Mouse (Mus musculus) neural tube, embryonic 10.5 days (tissue): Measurements from ENCODE around the gene Gm5134.
A peak's percentile ranks its signal among the peaks of the same experiment; 100 is the strongest.
"Not testable (repeated sequence)": the region's sequence is repeated elsewhere in the genome, so short reads cannot be mapped to it uniquely, and the experiment has no call there.

Experiments used
- DNase-seq: peaks from one replicate; pipeline ENCODE4 v3.0.0-alpha.2; 2017; ENCODE audit warnings: low spot score; ENCODE audit errors: extremely low spot score

The Gm5134 gene

GRCm38 (mm10) chr10:75994531-75995210 lies 40.4 kb downstream of the Gm5134 start:
- DNase-seq = not testable (repeated sequence)

- no peak for DNase-seq
Measured at GRCm38 (mm10) chr10:75995463-75995862, 41.1 kb downstream of the Gm5134 start.

- no peak for DNase-seq
Measured at GRCm38 (mm10) chr10:75996315-75996714, 42.0 kb downstream of the Gm5134 start.

- DNase-seq = no peak
Measured at GRCm38 (mm10) chr10:76001160-76001559, 46.8 kb downstream of the Gm5134 start.

- DNase-seq = no peak
Measured at GRCm38 (mm10) chr10:76002101-76002521, 47.8 kb downstream of the Gm5134 start.

- no peak for DNase-seq
Measured at GRCm38 (mm10) chr10:76002615-76003014, 48.3 kb downstream of the Gm5134 start.

- DNase-seq = no peak
Measured at GRCm38 (mm10) chr10:76003221-76003620, 48.9 kb downstream of the Gm5134 start.

GRCm38 (mm10) chr10:76006385-76006784 lies 52.1 kb downstream of the Gm5134 start:
- DNase-seq = no peak

GRCm38 (mm10) chr10:76009812-76010211 lies 55.5 kb downstream of the Gm5134 start:
- DNase-seq = no peak

GRCm38 (mm10) chr10:76012922-76013321 lies 58.6 kb downstream of the Gm5134 start:
- DNase-seq = no peak

GRCm38 (mm10) chr10:76016886-76017285 lies 62.6 kb downstream of the Gm5134 start:
- no peak for DNase-seq

- no peak for DNase-seq
Measured at GRCm38 (mm10) chr10:76021728-76022127, 67.4 kb downstream of the Gm5134 start.

- no peak for DNase-seq
Measured at GRCm38 (mm10) chr10:76023921-76024320, 69.6 kb downstream of the Gm5134 start.

GRCm38 (mm10) chr10:76025470-76026190 lies 71.3 kb downstream of the Gm5134 start:
- DNase-seq = no peak

- DNase-seq = no peak
Measured at GRCm38 (mm10) chr10:76027127-76028015, 73.1 kb downstream of the Gm5134 start.

- DNase-seq = no peak
Measured at GRCm38 (mm10) chr10:76028016-76028366, 73.7 kb downstream of the Gm5134 start.

GRCm38 (mm10) chr10:76028396-76028795 lies 74.1 kb downstream of the Gm5134 start:
- DNase-seq = no peak

GRCm38 (mm10) chr10:76029276-76029675 lies 75.0 kb downstream of the Gm5134 start:
- DNase-seq = no peak

GRCm38 (mm10) chr10:76030496-76030895 lies 76.2 kb downstream of the Gm5134 start:
- DNase-seq = no peak

- peak; percentile 20 for DNase-seq
Measured at GRCm38 (mm10) chr10:76031511-76032401, 77.4 kb downstream of the Gm5134 start.
